Mouse (Mus musculus): ENCODE results near the gene Schip1. TPM values are rescaled to one million over a fixed set of nuclear protein-coding genes. Genes with fewer than 3 reads are reported as not detected.

Schip1 gene
- polyA plus RNA-seq, 1 experiment from 2014 or later, result 68.8 TPM

- WGBS (ENCODE audit: insufficient replicate concordance), result under 1% methylated on average over 68 of the region's 68 CpGs
- peaks cover 21% of the 10 kb centered on the region for H3K4me1 ChIP-seq (ENCODE audit: control insufficient read depth, insufficient read depth, low read length)
- no peaks in the 10 kb centered on the region for H3K36me3 ChIP-seq (ENCODE audit: control insufficient read depth, insufficient read depth, low read length)
- peak overlapping the region; percentile 80 for H3K4me3 ChIP-seq (ENCODE audit: low read depth, low read length)
- no peaks in the 10 kb centered on the region for H3K9me3 ChIP-seq (replicated peaks; ENCODE audit: control insufficient read depth, low read length)
- H3K27ac ChIP-seq (ENCODE audit: low read depth, low read length), result peak overlapping the region; percentile 98
- H3K27me3 ChIP-seq (ENCODE audit: control insufficient read depth, insufficient read depth, low read length), result no peaks in the 10 kb centered on the region
- H3K4me2 ChIP-seq, result peak overlapping the region; percentile 79
- peak; percentile 51 for ATAC-seq (replicated peaks; ENCODE audit: insufficient number of reproducible peaks, low FRiP score, low TSS enrichment)
- H3K9ac ChIP-seq (ENCODE audit: low read depth, low read length), result peak overlapping the region; percentile 90
These were observed 429.9 kb downstream of the Schip1 start for GRCm38 (mm10) chr3:68494296-68495095.

DNA sequence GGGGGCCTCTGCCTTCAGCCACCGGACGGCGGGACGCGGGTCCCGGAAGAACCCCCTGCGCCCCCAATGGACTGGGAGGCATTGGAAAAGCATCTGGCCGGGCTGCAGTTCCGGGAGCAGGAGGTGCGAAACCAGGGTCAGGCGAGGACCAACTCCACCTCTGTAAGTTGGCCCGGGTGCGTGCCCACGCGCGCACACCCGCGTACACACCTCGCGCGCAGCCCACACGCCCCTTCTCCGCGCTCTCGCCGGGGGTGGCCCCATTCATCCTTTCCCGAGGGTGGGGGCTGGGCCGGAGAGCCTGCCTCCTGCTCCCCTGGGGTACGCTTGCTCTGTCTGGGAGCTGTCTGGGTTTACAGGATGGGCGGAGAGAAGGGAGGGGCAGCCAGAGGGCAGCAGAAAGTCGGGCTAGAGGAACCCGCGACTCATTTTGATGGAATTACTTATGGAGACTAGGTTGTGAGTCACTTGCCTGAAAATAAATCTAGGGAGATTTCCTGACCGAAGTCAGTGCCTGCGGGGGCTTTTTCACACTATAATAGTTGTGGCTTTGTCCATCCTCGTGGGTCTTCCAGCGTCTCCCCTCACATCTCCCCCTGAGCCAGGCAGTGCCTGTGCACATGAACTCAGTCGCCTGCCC is 430.6 kb downstream of the Schip1 start:
- Histone ChIP-seq H3K4me1 (ENCODE audit: control insufficient read depth, insufficient read depth, low read length) (peaks cover 25% of the 10 kb centered on the region), H3K4me3 (ENCODE audit: low read depth, low read length) (peak overlapping the region; percentile 80), H3K27me3 (ENCODE audit: control insufficient read depth, insufficient read depth, low read length) (no peaks in the 10 kb centered on the region), H3K9me3 (replicated peaks; ENCODE audit: control insufficient read depth, low read length) (no peaks in the 10 kb centered on the region), H3K9ac (ENCODE audit: low read depth, low read length) (peak overlapping the region; percentile 90), H3K36me3 (ENCODE audit: control insufficient read depth, insufficient read depth, low read length) (no peaks in the 10 kb centered on the region), H3K27ac (ENCODE audit: low read depth, low read length) (peak overlapping the region; percentile 98), H3K4me2 (peak overlapping the region; percentile 79)
- under 1% methylated on average over 37 of the region's 38 CpGs for WGBS (ENCODE audit: insufficient replicate concordance)
- peak; percentile 35; the same call in 1 of the 2 replicates for ATAC-seq (replicated peaks; ENCODE audit: insufficient number of reproducible peaks, low FRiP score, low TSS enrichment)

- peak overlapping the region; percentile 98 for H3K27ac ChIP-seq (ENCODE audit: low read depth, low read length)
- no peaks in the 10 kb centered on the region for H3K36me3 ChIP-seq (ENCODE audit: control insufficient read depth, insufficient read depth, low read length)
- no peak for ATAC-seq (replicated peaks; ENCODE audit: insufficient number of reproducible peaks, low FRiP score, low TSS enrichment)
- no peaks in the 10 kb centered on the region for H3K27me3 ChIP-seq (ENCODE audit: control insufficient read depth, insufficient read depth, low read length)
- H3K9me3 ChIP-seq (replicated peaks; ENCODE audit: control insufficient read depth, low read length), result no peaks in the 10 kb centered on the region
- peaks cover 30% of the 10 kb centered on the region for H3K4me1 ChIP-seq (ENCODE audit: control insufficient read depth, insufficient read depth, low read length)
- H3K9ac ChIP-seq (ENCODE audit: low read depth, low read length), result peak overlapping the region; percentile 90
- H3K4me2 ChIP-seq, result peak overlapping the region; percentile 79
- 1% methylated on average over 9 of the region's 9 CpGs for WGBS (ENCODE audit: insufficient replicate concordance)
- peak overlapping the region; percentile 80 for H3K4me3 ChIP-seq (ENCODE audit: low read depth, low read length)
These were observed 431.2 kb downstream of the Schip1 start for GRCm38 (mm10) chr3:68495736-68496242.

- Histone ChIP-seq H3K9ac (ENCODE audit: low read depth, low read length) (0 out of 2 replicates have a peak overlapping the region, but pooled peaks have one; percentile 6), H3K4me1 (ENCODE audit: control insufficient read depth, insufficient read depth, low read length) (peaks cover 34% of the 10 kb centered on the region)
These were observed 431.9 kb downstream of the Schip1 start for GRCm38 (mm10) chr3:68496513-68496912.

GRCm38 (mm10) chr3:68499532-68500152 is 435.0 kb downstream of the Schip1 start:
- Histone ChIP-seq H3K4me3 (ENCODE audit: low read depth, low read length) (no peak overlapping the region), H3K4me1 (ENCODE audit: control insufficient read depth, insufficient read depth, low read length) (peaks cover 22% of the 10 kb centered on the region), H3K4me2 (no peak overlapping the region), H3K9ac (ENCODE audit: low read depth, low read length) (no peak overlapping the region), H3K36me3 (ENCODE audit: control insufficient read depth, insufficient read depth, low read length) (no peaks in the 10 kb centered on the region), H3K9me3 (replicated peaks; ENCODE audit: control insufficient read depth, low read length) (no peaks in the 10 kb centered on the region), H3K27ac (ENCODE audit: low read depth, low read length) (0 out of 2 replicates have a peak overlapping the region, but pooled peaks have one; percentile 7), H3K27me3 (ENCODE audit: control insufficient read depth, insufficient read depth, low read length) (no peaks in the 10 kb centered on the region)
- 43% methylated on average over 6 of the region's 6 CpGs for WGBS (ENCODE audit: insufficient replicate concordance)
- 0 out of 2 replicates have a peak, but pooled peaks have one; percentile 25 for ATAC-seq (replicated peaks; ENCODE audit: insufficient number of reproducible peaks, low FRiP score, low TSS enrichment)

More at GRCm38 (mm10) chr3:68496513-68496912, 431.9 kb downstream of the Schip1 start:
- Histone ChIP-seq H3K27ac (ENCODE audit: low read depth, low read length) (no peak overlapping the region), H3K4me2 (peak overlapping the region; percentile 79), H3K9me3 (replicated peaks; ENCODE audit: control insufficient read depth, low read length) (no peaks in the 10 kb centered on the region), H3K27me3 (ENCODE audit: control insufficient read depth, insufficient read depth, low read length) (no peaks in the 10 kb centered on the region), H3K4me3 (ENCODE audit: low read depth, low read length) (peak overlapping the region; percentile 80; the same call in 1 of the 2 replicates), H3K36me3 (ENCODE audit: control insufficient read depth, insufficient read depth, low read length) (no peaks in the 10 kb centered on the region)
- 32% methylated on average over 6 of the region's 6 CpGs for WGBS (ENCODE audit: insufficient replicate concordance)
- no peak for ATAC-seq (replicated peaks; ENCODE audit: insufficient number of reproducible peaks, low FRiP score, low TSS enrichment)

DNA sequence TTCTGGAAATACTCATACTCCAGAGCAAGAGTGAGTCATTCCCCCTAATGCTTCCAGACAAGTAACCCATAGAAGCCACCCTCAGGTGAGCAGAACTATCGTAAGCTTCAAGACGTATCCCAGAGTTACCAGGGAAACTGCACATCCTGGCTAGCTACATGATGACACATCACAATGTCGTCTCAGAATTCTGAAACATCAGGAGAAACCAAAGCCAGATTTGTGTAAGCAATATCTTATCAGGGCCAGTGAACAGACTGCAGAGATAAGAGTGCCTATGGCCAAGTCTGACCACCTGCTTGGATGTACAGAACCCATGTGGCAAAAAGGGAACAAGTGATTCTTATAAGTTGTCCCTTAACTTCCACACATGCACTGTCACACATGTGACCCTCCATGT is 440.2 kb downstream of the Schip1 start:
- no peak for ATAC-seq (replicated peaks; ENCODE audit: insufficient number of reproducible peaks, low FRiP score, low TSS enrichment)
- H3K4me1 ChIP-seq (ENCODE audit: control insufficient read depth, insufficient read depth, low read length), result peaks cover 44% of the 10 kb centered on the region
- H3K36me3 ChIP-seq (ENCODE audit: control insufficient read depth, insufficient read depth, low read length), result no peaks in the 10 kb centered on the region
- H3K9ac ChIP-seq (ENCODE audit: low read depth, low read length), result no peak overlapping the region
- H3K27ac ChIP-seq (ENCODE audit: low read depth, low read length), result no peak overlapping the region
- no peak overlapping the region for H3K4me2 ChIP-seq
- H3K9me3 ChIP-seq (replicated peaks; ENCODE audit: control insufficient read depth, low read length), result no peaks in the 10 kb centered on the region
- no peak overlapping the region for H3K4me3 ChIP-seq (ENCODE audit: low read depth, low read length)
- H3K27me3 ChIP-seq (ENCODE audit: control insufficient read depth, insufficient read depth, low read length), result no peaks in the 10 kb centered on the region
- WGBS (ENCODE audit: insufficient replicate concordance), result 58% methylated on average over 3 of the region's 3 CpGs

DNA sequence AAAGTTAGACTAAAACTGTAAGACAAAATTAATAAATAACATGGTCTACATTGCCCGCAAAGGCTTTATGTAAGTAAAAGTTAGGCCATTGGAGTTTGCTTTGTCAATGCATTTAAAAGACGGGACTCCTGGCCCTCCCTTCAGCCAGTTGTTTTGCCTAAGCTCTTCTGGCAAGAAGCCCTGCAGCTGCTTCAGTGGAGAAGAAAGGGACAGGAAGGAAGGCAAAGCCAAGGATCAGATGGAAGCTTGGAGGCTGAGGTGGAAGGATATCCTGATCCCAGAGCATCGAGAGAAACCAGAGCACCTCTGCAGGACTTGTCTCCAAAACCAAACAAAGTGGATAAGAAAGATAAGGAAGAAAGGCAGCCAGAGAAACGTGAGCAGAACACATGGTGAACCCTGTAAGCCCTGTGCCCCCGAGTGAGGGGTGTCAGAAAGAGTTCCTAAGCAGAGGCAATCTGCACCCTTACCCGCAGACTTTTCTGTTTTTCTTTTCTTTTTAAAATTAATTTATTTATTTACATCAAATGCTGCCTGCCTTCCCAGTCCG is 442.2 kb downstream of the Schip1 start:
- Histone ChIP-seq H3K9me3 (replicated peaks; ENCODE audit: control insufficient read depth, low read length) (no peaks in the 10 kb centered on the region), H3K4me2 (no peak overlapping the region), H3K27me3 (ENCODE audit: control insufficient read depth, insufficient read depth, low read length) (no peaks in the 10 kb centered on the region), H3K36me3 (ENCODE audit: control insufficient read depth, insufficient read depth, low read length) (no peaks in the 10 kb centered on the region), H3K4me3 (ENCODE audit: low read depth, low read length) (no peak overlapping the region), H3K4me1 (ENCODE audit: control insufficient read depth, insufficient read depth, low read length) (peaks cover 47% of the 10 kb centered on the region), H3K9ac (ENCODE audit: low read depth, low read length) (no peak overlapping the region), H3K27ac (ENCODE audit: low read depth, low read length) (peak overlapping the region; percentile 13; the same call in 1 of the 2 replicates)
- ATAC-seq (replicated peaks; ENCODE audit: insufficient number of reproducible peaks, low FRiP score, low TSS enrichment), result no peak
- WGBS (ENCODE audit: insufficient replicate concordance), result 26% methylated on average over 7 of the region's 7 CpGs

DNA sequence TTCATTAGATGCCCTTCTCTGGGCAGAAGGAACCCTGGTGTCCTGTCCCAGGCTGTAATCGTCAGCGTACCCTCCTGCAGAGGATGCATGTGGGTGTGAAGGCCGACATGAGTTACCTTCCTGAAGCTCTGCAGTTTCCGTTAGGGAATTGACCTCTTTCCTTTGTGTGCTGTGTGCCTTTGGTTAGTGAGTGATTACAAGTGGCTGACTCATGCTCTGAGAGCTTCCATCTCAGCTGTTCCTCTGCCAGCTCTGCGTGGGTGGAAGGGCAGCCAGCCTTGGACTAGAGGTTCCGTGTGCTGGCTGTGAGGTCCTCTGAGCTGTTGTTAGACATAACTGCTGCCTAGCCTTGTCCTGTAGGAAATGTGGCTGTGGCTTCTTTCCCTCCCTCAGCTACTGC is 444.0 kb downstream of the Schip1 start:
- ATAC-seq (replicated peaks; ENCODE audit: insufficient number of reproducible peaks, low FRiP score, low TSS enrichment), result peak; percentile 76
- Histone ChIP-seq H3K9me3 (replicated peaks; ENCODE audit: control insufficient read depth, low read length) (no peaks in the 10 kb centered on the region), H3K9ac (ENCODE audit: low read depth, low read length) (peak overlapping the region; percentile 50; the same call in 1 of the 2 replicates), H3K27me3 (ENCODE audit: control insufficient read depth, insufficient read depth, low read length) (no peaks in the 10 kb centered on the region), H3K27ac (ENCODE audit: low read depth, low read length) (peak overlapping the region; percentile 82), H3K4me3 (ENCODE audit: low read depth, low read length) (no peak overlapping the region), H3K4me1 (ENCODE audit: control insufficient read depth, insufficient read depth, low read length) (peaks cover 49% of the 10 kb centered on the region), H3K36me3 (ENCODE audit: control insufficient read depth, insufficient read depth, low read length) (no peaks in the 10 kb centered on the region), H3K4me2 (peak overlapping the region; percentile 11; the same call in 1 of the 2 replicates)
- WGBS (ENCODE audit: insufficient replicate concordance), result 15% methylated on average over 6 of the region's 6 CpGs
